Mouse (Mus musculus): ENCODE data around the gene Pes1. TPM values are rescaled to one million over a fixed set of nuclear protein-coding genes. Genes with fewer than 3 reads are reported as not detected.

The Pes1 gene
- total and polyA plus RNA-seq, 2 experiments from 2014 or later = 37.7 to 49.0 TPM

DNA sequence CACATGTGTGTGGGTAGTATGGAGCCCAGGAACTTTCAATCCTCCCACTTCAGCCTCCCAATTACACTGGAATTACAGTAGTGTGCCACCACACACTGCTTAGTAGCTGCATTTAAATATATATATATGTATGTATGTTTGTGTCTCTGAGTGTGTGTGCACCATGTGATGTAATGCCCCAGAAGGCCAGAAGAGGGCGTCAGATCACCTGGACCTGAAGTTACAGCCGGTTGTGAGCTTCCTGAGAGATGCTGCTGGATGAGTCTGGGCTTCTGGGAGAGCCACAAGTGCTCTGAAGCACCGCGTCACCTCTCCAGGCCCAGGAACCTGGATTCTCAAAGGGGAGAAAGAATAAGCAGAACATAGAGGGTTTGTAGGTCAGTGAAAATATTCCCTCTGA, 65.6 kb downstream of the Pes1 start:
- no peaks in the 10 kb centered on the region for H3K27me3 ChIP-seq (ENCODE audit: insufficient read depth, low read length)
- no peaks in the 10 kb centered on the region for H3K36me3 ChIP-seq (ENCODE audit: insufficient read depth, low read length)
- no peak overlapping the region for H3K27ac ChIP-seq (ENCODE audit: low read depth, low read length)
- H3K4me2 ChIP-seq (ENCODE audit: low read depth, low read length, poor library complexity, severe bottlenecking) = no peak overlapping the region
- H3K9me3 ChIP-seq (ENCODE audit: low read length) = no peaks in the 10 kb centered on the region
- no peak overlapping the region for H3K4me3 ChIP-seq (ENCODE audit: low read depth, low read length)
- H3K4me1 ChIP-seq (ENCODE audit: insufficient read depth, low read length) = no peaks in the 10 kb centered on the region
- no peak overlapping the region for H3K9ac ChIP-seq (replicated peaks; ENCODE audit: low read length, poor library complexity, severe bottlenecking)
- 67% methylated on average over 4 of the region's 4 CpGs for WGBS
- TF ChIP-seq CTCF (IDR thresholded peaks at IDR 0.05) = 0 out of 2 replicates have a peak, but pooled peaks have one; percentile 5
- no peak for DNase-seq (ENCODE audit: low spot score)
- no peak for ATAC-seq (ENCODE audit: low FRiP score)

Other genes with a start within 250 kb of the Pes1 start
- gene Osbp2, start 100.1 kb upstream of the Pes1 start, total RNA-seq (2014; rRNA removed) = 67.2 and 96.0 TPM in 2 replicates
- gene Osbp2, start 100.1 kb upstream of the Pes1 start, polyA plus RNA-seq (2015; fragmentation: Nextera tagmentation; extraction: Ambion mirVana) = 51.8 and 52.5 TPM in 2 replicates
- gene 4921536K21Rik, start 68.9 kb upstream of the Pes1 start, total RNA-seq (2014; rRNA removed) = 0.49 and 0.61 TPM in 2 replicates
- gene 4921536K21Rik, start 68.9 kb upstream of the Pes1 start, polyA plus RNA-seq (2015; fragmentation: Nextera tagmentation; extraction: Ambion mirVana) = 0.28 and 0.41 TPM in 2 replicates
- 20.7 and 23.7 TPM in 2 replicates for gene Dusp18, start 68.7 kb upstream of the Pes1 start, total RNA-seq (2014; rRNA removed)
- gene Dusp18, start 68.7 kb upstream of the Pes1 start, polyA plus RNA-seq (2015; fragmentation: Nextera tagmentation; extraction: Ambion mirVana) = 20.5 and 24.1 TPM in 2 replicates
- 48.2 and 56.5 TPM in 2 replicates for gene Slc35e4, start 49.3 kb upstream of the Pes1 start, total RNA-seq (2014; rRNA removed)
- 27.3 and 27.4 TPM in 2 replicates for gene Slc35e4, start 49.3 kb upstream of the Pes1 start, polyA plus RNA-seq (2015; fragmentation: Nextera tagmentation; extraction: Ambion mirVana)
- gene Tcn2, start 31.8 kb upstream of the Pes1 start, total RNA-seq (2014; rRNA removed) = 20.9 and 28.8 TPM in 2 replicates
- 22.0 and 27.0 TPM in 2 replicates for gene Tcn2, start 31.8 kb upstream of the Pes1 start, polyA plus RNA-seq (2015; fragmentation: Nextera tagmentation; extraction: Ambion mirVana)
- gene 4930556J24Rik, start 12.8 kb downstream of the Pes1 start, total RNA-seq (2014; rRNA removed) = 0.16 TPM in 1 of 2 replicates, not detected in the other
- 0.26 TPM in 1 of 2 replicates, not detected in the other for gene 4930556J24Rik, start 12.8 kb downstream of the Pes1 start, polyA plus RNA-seq (2015; fragmentation: Nextera tagmentation; extraction: Ambion mirVana)
- gene Gal3st1, start 19.7 kb downstream of the Pes1 start, total RNA-seq (2014; rRNA removed) = 17.0 and 20.9 TPM in 2 replicates
- 12.7 and 14.4 TPM in 2 replicates for gene Gal3st1, start 19.7 kb downstream of the Pes1 start, polyA plus RNA-seq (2015; fragmentation: Nextera tagmentation; extraction: Ambion mirVana)
- gene Sec14l4, start 67.5 kb downstream of the Pes1 start, total RNA-seq (2014; rRNA removed) = not detected in 2 replicates
- gene Sec14l4, start 67.5 kb downstream of the Pes1 start, polyA plus RNA-seq (2015; fragmentation: Nextera tagmentation; extraction: Ambion mirVana) = 0.05 TPM in 1 of 2 replicates, not detected in the other
- gene Sec14l3, start 100.9 kb downstream of the Pes1 start, total RNA-seq (2014; rRNA removed) = 1.5 and 1.8 TPM in 2 replicates
- 4.3 and 5.1 TPM in 2 replicates for gene Sec14l3, start 100.9 kb downstream of the Pes1 start, polyA plus RNA-seq (2015; fragmentation: Nextera tagmentation; extraction: Ambion mirVana)
- 13.5 and 17.7 TPM in 2 replicates for gene Mtfp1, start 131.5 kb downstream of the Pes1 start, total RNA-seq (2014; rRNA removed)
- gene Mtfp1, start 131.5 kb downstream of the Pes1 start, polyA plus RNA-seq (2015; fragmentation: Nextera tagmentation; extraction: Ambion mirVana) = 15.4 and 19.6 TPM in 2 replicates
- gene Sec14l2, start 159.4 kb downstream of the Pes1 start, total RNA-seq (2014; rRNA removed) = 8.2 and 13.2 TPM in 2 replicates
- gene Sec14l2, start 159.4 kb downstream of the Pes1 start, polyA plus RNA-seq (2015; fragmentation: Nextera tagmentation; extraction: Ambion mirVana) = 5.5 and 6.9 TPM in 2 replicates
- 93.8 and 112 TPM in 2 replicates for gene Rnf215, start 171.2 kb downstream of the Pes1 start, total RNA-seq (2014; rRNA removed)
- 49.2 and 52.9 TPM in 2 replicates for gene Rnf215, start 171.2 kb downstream of the Pes1 start, polyA plus RNA-seq (2015; fragmentation: Nextera tagmentation; extraction: Ambion mirVana)
- 22.0 and 23.3 TPM in 2 replicates for gene Ccdc157, start 196.3 kb downstream of the Pes1 start, total RNA-seq (2014; rRNA removed)
- gene Ccdc157, start 196.3 kb downstream of the Pes1 start, polyA plus RNA-seq (2015; fragmentation: Nextera tagmentation; extraction: Ambion mirVana) = 9.0 and 10.7 TPM in 2 replicates
- 46.0 and 49.6 TPM in 2 replicates for gene Sf3a1, start 196.4 kb downstream of the Pes1 start, total RNA-seq (2014; rRNA removed)
- 34.2 and 37.3 TPM in 2 replicates for gene Sf3a1, start 196.4 kb downstream of the Pes1 start, polyA plus RNA-seq (2015; fragmentation: Nextera tagmentation; extraction: Ambion mirVana)
- gene Tbc1d10a, start 222.8 kb downstream of the Pes1 start, total RNA-seq (2014; rRNA removed) = 41.9 and 48.4 TPM in 2 replicates
- 31.9 and 36.2 TPM in 2 replicates for gene Tbc1d10a, start 222.8 kb downstream of the Pes1 start, polyA plus RNA-seq (2015; fragmentation: Nextera tagmentation; extraction: Ambion mirVana)